Mouse (Mus musculus): ENCODE data around the gene U2af1l4. TPM values are rescaled to one million over a fixed set of nuclear protein-coding genes. Genes with fewer than 3 reads are reported as not detected.

U2af1l4 gene
- polyA plus RNA-seq, 1 experiment = 48.2 TPM

DNA sequence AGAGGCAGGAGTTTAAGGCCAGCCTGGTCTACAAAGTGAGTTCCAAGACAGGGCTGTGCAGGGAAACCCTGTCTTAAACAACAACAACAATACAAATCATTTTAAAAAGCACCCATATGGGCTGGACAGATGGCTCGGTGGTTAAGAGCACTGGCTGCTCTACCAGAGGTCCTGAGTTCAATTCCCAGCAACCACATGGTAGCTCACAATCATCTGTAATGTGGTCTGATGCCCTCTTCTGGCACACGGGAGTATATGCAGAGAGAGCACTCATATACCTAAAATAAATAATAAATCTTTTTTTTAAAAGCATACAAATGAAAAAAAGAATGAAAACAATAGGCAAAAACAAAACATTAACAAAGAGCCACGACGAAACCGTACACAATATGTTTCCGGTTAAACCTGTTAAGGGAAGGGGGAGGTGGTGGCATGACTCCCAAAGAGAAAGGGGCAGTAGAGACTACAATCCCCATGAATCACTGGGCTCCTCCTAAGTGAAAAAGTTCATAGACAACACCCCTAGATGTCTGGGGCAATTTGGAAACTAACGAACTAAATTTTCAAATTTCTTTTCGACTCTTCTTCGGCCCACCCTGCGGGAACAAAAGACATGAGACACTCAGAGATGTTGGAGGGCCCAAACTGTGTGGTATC is 11.5 kb upstream of the U2af1l4 start:
- no peak for DNase-seq (ENCODE audit: low read depth, low spot score)

DNA sequence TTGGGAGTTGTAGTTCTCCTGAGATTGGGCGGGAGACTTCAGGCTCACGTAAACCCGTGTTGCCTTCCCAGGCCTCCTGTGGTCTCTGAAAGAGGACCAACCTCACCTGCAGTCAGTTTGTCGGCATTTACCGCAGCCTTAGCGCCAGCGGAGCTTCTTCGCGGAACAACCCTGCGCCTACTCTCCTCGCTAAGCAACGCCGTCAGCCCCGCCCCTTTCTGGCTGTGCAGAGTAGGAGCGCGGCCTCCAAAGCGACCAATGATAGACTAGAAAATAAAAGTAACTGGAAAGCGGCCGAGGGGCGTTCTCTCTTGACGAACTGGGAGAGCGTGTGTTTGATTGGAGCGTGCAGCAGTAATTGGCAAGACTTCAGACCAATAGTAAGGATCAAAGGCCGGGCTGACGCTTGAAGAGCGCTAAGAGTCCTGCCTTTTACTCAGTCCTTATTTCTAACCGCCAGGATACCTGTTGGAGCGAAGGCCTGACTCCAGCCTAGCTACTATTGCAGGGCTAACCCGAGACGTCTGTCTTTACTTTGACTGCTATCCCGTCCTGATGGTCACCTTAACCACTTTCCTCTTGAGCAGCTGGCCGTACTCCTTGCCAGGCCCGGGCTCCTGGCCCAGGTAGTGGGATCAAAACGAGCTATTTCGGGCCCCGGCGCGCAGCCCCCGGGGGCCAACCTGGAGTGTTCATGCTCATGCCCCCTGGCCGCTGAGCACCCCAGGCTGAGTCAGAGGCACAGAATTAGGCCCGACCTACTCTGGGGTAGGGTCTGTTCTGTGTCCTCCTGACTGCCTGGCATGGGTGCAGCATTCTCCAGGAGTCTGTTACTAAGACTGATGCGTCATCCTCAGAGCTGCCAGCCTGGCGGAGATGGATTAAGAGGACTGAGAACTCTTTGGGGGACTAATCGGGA is 10.7 kb upstream of the U2af1l4 start, which contains the start of the genes Hspb6 and Proser3:
TSS of gene Hspb6 (plus strand) at position 77 of the 919 bp plus-strand sequence.
TSS of gene Proser3 (minus strand) at position 198 of the 919 bp plus-strand sequence.
- DNase-seq (ENCODE audit: low read depth, low spot score) = peak; percentile 98
- WGBS = under 1% methylated on average over 44 of the region's 44 CpGs

More for the DNA sequence above, 11.5 kb upstream of the U2af1l4 start:
- whole genome bisulfite sequencing = 2% methylated on average over 10 of the region's 10 CpGs

DNA sequence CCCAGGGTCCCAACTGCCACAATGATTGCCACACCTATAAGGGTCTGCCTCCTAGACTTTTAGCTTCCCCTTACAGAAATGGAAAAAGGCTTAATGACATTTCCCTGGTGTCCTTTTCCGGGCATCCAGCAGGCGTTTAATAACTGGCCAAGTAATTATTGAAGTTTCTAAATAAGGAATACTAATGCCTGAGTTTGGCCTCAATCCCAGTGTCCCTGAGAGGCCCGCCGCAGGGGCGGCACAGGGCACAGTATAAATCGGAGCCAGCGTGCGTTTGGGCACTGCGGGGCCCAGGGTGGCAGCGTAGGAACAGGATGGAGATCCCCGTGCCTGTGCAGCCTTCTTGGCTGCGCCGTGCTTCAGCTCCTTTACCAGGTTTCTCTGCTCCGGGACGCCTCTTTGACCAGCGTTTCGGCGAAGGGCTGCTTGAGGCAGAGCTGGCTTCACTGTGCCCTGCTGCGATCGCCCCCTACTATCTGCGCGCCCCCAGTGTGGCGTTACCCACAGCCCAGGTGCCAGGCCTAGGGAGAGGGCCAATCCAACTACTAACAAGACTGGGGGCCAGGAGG is 10.0 kb upstream of the U2af1l4 start:
- WGBS = 2% methylated on average over 23 of the region's 23 CpGs
- DNase-seq (ENCODE audit: low read depth, low spot score) = no peak

DNA sequence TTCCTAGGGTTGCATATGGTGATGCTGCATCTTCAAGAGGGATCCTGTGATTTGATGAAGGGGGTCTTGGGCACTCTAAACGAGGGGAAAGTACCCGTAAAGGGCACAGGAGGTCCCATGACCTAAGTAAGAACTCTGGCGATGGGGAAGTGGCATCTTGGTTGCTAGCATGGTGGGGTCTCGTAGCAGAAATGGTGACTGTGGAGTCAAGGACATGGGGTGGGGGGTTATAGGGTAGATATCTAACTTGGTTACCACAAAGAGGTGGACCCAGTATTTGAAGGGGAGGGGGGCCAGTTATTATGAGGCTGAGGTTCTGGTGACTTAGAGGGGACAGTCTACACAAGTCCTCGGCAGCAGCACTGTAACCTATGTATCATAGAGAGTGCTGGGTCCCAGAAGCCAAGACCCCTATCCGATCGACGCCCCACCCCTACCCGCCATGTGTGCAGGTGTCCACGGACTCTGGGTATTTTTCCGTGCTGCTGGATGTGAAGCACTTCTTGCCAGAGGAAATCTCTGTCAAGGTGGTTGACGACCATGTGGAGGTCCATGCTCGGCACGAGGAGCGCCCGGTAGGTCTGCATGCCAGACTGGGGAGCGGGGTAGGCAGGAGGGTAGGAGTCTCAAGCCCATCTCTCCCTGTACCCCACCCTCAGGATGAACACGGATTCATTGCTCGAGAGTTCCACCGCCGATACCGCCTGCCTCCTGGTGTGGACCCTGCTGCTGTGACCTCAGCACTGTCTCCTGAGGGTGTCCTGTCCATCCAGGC is 9.1 kb upstream of the U2af1l4 start:
- WGBS = 81% methylated on average over 22 of the region's 22 CpGs
- no peak for DNase-seq (ENCODE audit: low read depth, low spot score)

DNA sequence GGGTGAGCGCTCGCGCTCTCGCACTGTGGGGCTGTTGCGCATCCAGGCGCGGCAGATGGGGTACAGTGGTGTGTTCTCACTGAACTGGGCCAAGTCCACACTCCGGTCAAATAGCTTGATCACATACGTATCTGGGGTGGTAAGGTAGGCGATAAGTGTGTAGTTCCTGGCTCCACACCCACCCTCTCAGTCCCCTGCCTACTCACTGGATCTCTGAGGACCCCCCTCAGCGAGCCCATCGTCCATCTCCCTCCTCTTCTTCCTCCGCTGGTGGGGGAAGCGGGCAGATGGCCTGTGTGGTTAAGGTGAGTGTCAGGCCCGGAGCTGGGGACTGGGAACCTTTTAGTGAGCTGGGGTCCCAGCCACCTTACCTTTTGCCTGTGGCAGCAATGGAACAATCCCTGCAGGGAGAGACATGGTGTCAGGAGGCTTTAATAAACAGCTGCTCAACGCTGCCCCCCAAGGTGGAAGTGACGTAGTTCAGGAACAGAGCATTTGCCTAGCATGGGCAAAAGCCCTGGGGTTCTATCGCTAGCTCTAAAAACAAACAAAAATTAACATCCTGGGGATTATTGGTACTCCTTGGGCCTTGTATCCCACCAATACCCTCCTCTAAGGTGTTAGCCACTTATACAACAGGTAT is 6.1 kb upstream of the U2af1l4 start:
- no peak for DNase-seq (ENCODE audit: low read depth, low spot score)
- 92% methylated on average over 18 of the region's 18 CpGs for WGBS

DNA sequence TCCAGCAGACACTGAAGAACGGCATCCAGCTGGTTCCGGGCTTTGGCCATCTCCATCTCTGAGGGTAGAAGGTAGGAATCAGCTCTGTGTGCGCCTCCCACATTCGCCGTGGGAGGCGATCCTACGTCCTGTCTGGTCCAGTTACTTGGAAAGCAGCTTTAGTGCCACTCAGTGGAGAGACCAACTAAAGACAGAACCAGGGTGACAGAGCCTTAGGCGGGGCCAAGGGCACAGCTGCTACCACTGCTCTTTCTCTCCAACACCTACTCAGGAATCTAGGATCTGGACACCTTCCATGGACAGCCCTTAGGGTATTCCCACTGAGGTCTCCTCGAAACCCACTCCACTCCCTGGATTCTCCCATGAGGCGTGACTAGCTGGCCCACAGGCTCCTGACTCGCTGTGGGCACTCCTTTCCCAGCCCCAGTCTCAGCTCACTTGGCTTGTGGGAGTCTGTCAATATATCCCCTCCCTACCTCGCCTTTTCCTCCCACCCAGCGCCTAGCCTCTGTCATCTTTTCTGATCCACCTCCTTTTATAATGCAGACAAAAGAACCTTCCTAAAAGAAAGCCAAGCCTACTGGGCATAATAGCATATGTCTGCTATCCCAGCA is 5.1 kb upstream of the U2af1l4 start:
- whole genome bisulfite sequencing = 73% methylated on average over 13 of the region's 13 CpGs
- DNase-seq (ENCODE audit: low read depth, low spot score) = no peak

DNA sequence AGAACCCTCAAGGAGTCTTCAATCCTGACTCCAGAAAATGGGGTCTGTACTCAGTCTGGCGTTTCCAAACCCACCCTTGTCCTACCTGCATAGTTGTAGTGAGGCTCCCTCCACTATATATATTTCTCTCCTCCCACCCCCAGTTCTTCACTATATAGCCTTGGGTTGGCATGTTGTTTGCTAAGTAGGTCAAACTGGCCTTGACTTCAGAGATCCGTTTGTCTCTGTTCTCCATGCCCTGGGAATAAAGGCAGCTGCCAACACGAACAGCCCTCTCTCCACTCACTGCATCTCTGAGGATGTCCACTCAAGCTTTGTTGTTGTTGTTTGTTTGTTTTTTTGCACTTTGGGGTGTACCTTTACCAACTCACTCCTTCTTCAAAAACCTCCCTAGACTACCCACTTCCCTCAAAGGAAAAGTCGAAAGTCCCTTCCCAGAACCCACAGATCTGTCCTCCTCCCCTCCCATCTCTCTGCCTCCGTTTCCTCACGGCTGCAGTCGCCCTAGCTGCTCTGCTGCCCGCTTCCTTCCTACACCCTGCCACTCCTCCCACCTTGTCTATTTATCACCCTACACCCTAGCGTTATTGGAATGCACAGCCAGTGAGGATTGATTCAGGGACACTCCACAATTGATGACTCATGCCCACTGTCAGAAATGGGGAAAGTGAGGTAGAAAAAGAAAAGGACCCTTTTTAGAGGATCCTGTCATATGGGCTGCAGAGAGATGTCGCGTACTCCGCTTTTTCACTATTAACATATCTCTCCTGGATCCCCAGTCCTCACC is 4.3 kb upstream of the U2af1l4 start:
- DNase-seq (ENCODE audit: low read depth, low spot score) = no peak
- WGBS = 6% methylated on average over 12 of the region's 12 CpGs

DNA sequence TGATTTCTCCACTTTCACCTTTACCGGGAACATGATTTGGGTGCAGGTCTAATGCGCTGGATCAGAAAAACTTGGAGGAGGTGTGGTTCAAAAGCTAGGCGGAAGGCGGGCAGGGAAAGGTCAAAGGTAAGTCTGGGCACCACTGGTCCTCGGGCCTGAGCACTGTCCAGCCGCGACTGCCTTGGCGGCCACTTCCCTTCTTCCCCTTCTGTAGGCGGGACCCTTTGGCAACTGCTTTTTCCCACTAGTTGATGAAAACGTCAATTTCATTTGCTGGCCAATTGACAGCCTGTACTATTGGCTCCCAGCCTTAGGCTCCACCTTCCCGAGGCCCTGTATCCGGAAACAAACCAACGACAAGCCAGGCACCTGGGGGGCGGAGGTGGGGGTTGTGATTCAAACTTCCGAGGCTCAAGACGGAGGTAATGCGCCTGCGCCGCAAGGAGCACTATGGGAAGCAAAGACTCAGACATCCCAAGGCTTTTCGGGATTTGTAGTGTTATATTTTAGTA is 3.6 kb upstream of the U2af1l4 start, which contains the start of gene Lin37:
TSS of gene Lin37 (minus strand) at position 396 of the 512 bp plus-strand sequence.
- peak; percentile 97 for DNase-seq (ENCODE audit: low read depth, low spot score)
- under 1% methylated on average over 20 of the region's 20 CpGs for WGBS

DNA sequence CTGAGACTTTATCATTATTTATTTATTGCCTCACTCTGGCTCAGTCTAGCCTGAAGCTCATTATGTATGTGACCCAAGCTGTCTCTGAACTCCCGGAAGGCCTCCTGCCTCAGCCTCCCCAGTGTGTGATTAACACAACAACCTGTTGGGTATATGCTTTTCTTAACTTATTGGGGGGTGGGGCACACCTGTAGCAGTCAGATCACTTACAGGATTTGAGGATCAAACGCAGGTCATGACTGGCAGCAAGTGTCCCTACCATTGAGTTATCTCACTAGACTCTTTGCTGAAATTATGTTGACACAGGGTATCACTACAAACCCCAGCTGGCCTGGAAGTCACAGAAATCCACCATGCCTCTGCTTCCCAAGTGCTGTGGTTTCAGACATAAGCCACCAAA is 2.8 kb upstream of the U2af1l4 start:
- no peak for DNase-seq (ENCODE audit: low read depth, low spot score)
- WGBS = 60% methylated on average over 2 of the region's 2 CpGs

DNA sequence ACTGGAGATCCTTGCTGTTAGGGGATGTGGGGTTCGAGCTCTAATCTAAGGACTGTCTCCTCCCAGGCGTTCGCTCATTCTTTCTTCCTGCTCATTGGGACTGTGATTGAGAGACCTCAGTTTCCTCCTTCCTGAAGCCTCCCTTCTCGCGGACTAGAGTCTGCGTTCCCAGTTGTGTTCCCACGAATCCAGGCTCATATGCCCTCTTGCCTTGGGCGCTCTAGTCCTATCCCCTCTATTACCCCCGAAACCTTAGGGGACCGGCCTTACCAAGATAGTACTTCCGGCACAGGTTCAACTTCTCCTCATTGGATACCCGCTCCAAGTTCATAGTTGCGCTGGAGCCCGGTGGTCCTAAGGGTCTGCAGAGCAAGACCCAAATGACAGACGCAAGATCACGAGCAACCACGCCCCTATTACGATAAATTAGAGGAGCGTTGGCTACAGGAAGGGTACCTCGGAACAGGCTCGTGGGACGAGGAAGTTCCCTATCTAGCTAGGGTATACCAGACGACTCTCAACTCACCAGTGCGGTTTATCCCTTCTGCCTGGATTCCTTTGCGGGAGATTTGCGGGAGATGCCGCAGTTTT is 480 bp upstream of the U2af1l4 start:
- under 1% methylated on average over 27 of the region's 27 CpGs for WGBS
- DNase-seq (ENCODE audit: low read depth, low spot score) = no peak

DNA sequence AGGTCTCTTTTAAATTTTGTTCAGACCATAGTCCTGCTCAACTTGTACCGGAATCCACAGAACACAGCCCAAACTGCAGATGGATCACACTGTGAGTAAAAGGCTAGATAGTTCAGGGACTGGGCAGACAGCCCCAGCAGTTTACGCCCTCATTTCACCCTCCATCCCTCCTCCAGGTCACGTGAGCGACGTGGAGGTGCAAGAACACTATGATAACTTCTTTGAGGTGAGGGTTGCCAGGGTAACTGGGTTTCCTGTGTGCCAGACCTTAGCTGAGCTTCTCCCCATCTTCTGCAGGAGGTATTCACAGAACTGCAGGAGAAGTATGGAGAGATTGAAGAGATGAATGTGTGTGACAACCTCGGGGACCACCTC is 792 bp downstream of the U2af1l4 start:
- WGBS = 17% methylated on average over 6 of the region's 6 CpGs
- no peak for DNase-seq (ENCODE audit: low read depth, low spot score)

DNA sequence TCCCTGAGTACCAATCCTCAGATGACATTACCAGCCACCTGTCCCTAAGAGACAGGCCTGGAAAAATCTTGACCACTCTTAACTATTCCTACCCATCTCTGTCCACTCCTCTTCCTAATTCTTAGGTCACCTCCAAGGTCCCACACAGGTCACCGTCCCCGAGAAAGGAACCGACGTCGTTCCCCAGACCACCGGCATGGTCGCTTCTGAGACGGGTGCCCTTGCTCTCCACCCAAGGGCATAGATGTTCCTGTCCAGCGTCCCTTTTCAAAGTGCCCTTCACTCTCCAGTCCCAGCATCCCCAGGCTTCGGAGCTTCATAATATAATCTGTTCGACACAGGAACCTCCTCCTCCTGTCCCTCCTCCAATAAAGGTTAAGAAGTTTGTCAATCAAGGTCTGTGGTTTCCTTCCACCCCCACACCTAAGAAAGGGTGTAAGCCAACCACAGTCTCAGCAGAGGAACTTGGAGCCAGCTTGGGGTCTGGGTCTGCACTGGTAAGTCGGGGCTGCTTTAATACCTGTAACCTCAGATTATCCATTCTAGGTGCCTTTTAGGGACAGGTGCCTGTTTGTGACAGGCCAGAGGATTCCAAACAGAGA is 2.0 kb downstream of the U2af1l4 start, which contains the start of gene Igflr1:
TSS of gene Igflr1 (plus strand) at position 458 of the 602 bp plus-strand sequence.
- 95% methylated on average over 12 of the region's 12 CpGs for WGBS

DNA sequence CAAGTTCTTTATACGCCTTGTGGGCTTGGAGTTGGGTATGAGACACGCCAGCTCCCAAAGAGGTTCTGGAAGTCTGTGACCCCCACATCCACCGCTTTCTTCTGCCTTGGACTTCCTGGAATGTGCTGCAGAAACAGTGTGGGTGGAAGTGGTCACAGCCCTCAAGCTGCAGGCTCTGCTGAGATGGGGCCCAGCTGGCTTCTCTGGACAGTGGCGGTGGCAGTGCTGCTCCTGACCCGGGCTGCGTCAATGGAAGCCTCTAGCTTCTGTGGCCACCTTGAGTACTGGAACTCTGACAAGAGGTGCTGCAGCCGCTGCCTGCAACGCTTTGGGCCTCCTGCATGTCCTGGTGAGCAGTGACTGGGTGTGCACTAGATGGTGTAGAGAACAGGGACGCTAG is 2.9 kb downstream of the U2af1l4 start:
- DNase-seq (ENCODE audit: low read depth, low spot score) = no peak
- 79% methylated on average over 9 of the region's 9 CpGs for WGBS

More for the DNA sequence above, 2.0 kb downstream of the U2af1l4 start, which contains the start of gene Igflr1:
- no peak for DNase-seq (ENCODE audit: low read depth, low spot score)

DNA sequence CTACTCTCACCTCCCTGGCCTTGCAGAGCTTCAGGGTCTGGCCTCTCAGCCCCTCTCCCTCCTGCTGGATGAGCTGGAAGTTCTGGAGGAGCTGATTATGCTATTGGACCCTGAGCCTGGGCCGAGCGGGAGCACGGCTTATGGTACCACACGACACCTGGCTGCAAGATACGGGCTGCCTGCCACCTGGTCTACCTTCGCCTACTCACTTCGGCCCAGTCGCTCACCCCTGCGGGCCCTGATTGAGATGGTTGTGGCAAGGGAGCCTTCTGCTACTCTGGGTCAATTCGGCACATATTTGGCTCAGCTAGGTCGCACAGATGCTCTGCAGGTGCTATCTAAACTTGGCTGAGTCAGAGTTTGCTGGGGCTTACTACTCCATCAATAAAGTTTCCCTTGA is 4.5 kb downstream of the U2af1l4 start:
- WGBS = 86% methylated on average over 11 of the region's 11 CpGs
- DNase-seq (ENCODE audit: low read depth, low spot score) = no peak

DNA sequence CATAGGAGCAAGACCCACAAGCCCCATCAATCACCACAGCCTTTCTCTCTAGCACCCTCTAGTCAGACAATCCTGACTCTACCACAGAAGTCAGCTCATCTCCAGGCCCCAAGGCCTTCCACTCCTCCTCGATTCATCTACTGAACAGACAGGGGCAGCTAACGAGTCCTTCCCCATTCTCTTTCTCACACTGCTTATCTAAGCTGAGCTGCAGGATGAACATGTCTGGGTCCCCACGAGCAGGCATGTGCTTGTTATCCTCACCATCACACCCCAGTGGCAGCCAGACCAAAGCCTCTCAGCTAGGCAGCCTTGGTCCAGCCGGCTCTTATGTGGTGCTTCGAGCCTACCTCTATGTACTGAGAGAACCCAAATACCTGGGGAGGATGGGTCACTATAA is 9.3 kb downstream of the U2af1l4 start:
- no peak for DNase-seq (ENCODE audit: low read depth, low spot score)
- 76% methylated on average over 5 of the region's 5 CpGs for WGBS

DNA sequence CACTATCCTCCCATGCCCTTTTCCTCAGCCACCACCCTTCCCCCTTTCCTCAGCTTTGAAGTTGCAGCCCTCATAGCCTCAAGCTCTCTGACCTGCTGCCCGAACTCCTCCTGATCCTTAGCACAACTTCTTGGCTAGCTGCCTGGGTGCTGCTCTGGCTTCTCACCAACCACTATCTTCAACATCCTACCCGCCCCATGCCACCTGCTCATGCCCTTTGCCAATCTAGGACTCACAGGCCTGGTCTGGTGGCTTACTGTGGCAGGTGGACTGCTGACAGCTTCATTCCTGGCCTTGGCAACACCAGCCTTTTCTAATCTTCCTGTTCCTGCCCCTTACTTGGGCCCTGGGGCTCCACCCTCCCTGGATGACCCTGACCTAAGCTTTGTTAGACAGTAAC is 9.9 kb downstream of the U2af1l4 start:
- no peak for DNase-seq (ENCODE audit: low read depth, low spot score)

DNA sequence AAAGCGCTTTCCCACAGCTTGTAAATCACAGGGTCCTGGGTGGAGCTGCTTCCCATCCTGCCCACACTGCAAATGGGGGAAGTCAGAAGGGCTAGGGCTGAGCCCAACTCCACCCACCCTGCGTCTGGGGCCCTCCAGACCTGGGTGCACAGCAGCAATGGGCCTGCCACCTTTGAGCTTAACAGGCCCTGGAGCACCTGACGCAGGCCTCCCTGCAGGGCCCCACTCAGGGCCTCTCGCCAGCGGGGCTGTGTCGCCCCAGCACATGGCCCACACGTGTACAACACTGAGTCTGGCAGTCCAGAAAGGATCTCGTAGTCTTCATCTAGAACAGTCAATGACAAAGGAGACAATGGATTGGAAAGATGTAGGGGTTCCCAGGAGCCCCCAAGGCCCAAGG is 16.8 kb downstream of the U2af1l4 start:
- 88% methylated on average over 8 of the region's 8 CpGs for WGBS

More for the DNA sequence above, 9.9 kb downstream of the U2af1l4 start:
- 28% methylated on average over 2 of the region's 2 CpGs for WGBS

More for the DNA sequence above, 16.8 kb downstream of the U2af1l4 start:
- DNase-seq (ENCODE audit: low read depth, low spot score) = no peak
